Mouse (Mus musculus) skeletal muscle tissue, adult 2 months (tissue): ENCODE results near the gene Agap1.

Experiments
- DNase-seq: peaks from one replicate; pipeline ENCODE4 v3.0.0-alpha.2; 2012; ENCODE audit warnings: low read depth, low spot score

Gene Agap1

GRCm38 (mm10) chr1:89457126-89458031, 2.8 kb downstream of the Agap1 start:
- no peak for DNase-seq

DNA sequence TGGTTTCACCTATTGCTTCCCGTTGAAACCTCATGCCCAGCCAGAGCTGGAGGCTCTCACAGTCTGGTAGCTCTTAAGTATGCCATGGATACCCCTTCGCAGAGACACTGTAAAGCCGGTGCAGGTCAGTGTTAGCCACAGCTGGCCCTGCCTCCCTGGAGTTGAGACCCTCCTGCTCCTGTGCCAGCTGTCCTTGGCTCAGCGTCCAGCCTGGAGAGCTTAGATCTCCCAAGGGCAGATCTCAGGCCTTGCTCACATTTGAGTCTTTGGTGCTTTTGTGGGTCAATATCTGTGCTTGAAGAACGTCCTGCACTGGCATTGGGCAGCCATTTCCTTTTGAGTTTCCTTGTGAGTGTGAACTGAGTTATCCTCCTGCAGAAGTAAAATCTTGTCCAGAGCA, 7.3 kb downstream of the Agap1 start:
- no peak for DNase-seq

- no peak for DNase-seq
These were observed 8.5 kb downstream of the Agap1 start for GRCm38 (mm10) chr1:89463138-89463537.

GRCm38 (mm10) chr1:89465417-89466002, 10.9 kb downstream of the Agap1 start:
- no peak for DNase-seq

DNA sequence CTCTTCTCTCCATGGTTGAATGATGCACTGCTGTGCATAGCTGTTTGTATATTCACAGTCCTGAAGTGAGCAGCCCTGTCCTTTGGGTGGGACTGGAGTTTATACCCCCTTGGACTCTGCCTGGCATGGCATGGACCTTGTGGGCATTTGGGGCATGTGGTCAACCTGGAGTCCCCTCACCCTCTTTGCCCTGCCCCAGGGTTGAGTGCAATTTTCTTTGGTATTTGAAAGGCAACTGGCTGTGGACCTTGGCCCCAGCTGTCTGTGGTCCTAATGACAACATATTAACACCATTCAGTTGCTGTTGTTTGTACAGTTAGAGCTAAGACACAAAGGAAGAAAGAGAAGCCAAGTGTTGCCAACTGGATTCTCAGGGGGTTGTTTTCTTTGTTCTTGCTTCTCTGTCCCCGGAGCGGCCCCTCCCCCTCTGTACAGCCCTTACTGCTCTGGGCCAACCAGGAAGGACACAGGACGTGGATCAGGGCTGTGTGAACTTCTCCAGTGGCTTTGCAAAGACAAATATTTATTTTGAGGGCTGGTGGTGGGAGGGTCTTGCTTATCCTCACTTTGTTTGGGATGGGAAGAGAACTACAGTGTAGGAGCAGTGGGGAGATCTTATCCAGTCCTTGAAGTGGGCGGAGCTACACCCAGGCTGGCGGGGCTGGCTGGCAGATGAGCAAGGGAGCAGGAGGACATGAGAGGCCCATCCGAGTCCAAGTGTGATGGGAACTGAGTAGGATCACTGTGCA, 12.9 kb downstream of the Agap1 start:
- DNase-seq = no peak

DNA sequence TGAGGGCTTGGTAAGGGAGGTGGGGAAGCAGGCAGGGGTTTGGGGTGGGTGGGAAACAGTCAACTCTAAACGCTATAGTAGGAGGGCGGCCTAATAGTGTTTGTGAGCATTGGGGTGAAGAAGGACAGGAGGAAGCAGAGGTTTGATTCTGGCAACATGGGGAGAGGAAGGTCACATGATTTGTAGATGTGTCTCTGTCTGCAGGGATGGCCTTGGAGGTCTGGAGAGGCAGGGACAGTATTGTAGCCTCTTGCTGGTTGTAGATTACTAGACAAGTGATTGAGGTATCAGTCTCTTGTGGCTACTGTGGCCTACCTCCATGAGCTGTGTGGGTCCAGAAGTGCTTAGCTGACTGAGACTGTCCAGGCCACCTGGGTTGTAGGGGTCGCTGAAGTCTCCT, 13.5 kb downstream of the Agap1 start:
- DNase-seq = no peak

DNA sequence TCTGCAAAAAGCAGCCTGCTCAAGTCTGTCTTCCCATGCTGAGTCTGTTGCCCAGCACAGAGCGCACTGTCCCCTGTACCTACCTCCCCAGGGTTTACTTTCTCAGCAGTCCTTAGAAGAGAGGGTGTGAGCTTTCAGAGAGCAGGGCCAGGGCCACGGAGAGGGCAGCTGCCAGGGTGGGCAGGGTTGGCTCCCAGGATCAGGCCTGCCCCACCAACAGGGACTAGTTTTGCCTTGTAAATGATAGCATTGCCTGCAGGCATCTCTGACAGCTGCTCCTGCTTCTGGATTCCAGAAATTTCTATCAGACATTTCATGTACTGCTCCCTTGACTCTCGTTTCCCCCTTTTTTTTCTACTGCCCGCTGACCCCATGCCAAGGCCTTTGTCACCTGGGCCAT, 16.8 kb downstream of the Agap1 start:
- no peak for DNase-seq

GRCm38 (mm10) chr1:89471891-89472290, 17.3 kb downstream of the Agap1 start:
- no peak for DNase-seq

DNA sequence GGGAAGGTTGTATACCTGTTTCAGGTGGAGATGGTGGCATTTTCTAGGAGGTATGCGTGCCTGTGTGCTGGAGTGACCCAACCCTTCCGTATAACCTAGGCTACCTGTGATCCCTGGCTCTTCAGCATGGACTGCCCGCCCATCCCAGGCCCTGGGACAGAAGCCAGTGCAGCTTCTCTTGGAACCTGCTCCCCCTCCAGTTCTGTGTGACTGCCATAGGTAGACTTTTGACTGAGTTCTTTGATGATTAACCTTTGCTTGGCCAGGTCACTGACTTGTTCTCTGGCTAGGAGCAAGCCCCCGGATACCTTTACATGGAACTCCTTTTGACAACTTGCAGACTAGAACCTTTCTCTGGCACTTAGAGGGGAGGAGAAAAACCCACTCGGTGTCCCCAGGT, 19.3 kb downstream of the Agap1 start:
- no peak for DNase-seq

DNA sequence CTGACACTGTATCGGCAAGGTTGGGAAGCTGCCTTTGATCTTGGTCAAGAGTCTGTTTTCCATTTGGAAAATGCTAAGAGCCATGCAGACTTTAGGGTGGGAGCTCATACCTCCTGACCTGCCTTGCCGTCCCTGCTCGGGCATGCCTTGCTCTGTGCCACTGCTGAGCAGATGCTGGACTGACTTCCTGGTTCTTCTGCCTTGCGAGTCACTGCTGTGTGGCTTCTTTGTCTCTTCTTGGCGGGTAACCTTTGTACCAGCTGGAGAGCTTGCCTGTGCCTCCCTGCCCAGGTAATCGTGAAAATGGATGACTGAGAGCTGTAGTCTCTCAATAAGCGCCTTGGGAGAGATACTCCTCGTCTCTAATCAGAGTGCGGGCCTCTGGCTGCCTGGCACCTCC, 20.2 kb downstream of the Agap1 start:
- no peak for DNase-seq

DNA sequence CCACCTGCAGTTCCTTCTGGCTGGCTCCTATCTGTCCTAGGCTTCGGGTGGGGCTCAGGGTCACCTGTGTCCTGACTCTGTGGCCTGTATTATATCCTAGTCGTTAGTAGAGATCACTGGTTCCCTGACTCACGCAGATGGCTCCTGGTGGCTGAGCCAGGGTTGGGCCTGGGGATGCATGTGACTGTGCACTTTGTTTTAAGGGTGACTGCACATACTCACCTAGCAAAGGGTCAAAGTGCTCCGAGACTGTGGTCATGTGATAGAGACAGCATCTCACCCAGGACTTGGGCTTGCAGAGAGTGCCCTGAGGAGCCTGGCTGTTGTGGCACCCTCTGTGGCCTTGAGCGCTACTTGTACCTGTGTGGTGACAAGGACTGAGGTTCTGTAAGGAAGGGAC, 22.4 kb downstream of the Agap1 start:
- no peak for DNase-seq

GRCm38 (mm10) chr1:89478571-89479460, 24.2 kb downstream of the Agap1 start:
- DNase-seq = no peak

GRCm38 (mm10) chr1:89481154-89481553, 26.5 kb downstream of the Agap1 start:
- no peak for DNase-seq

GRCm38 (mm10) chr1:89482812-89483211, 28.2 kb downstream of the Agap1 start:
- no peak for DNase-seq

- no peak for DNase-seq
These were observed 32.3 kb downstream of the Agap1 start for GRCm38 (mm10) chr1:89486891-89487290.

- DNase-seq = no peak
These were observed 34.7 kb downstream of the Agap1 start for GRCm38 (mm10) chr1:89489111-89489971.

- DNase-seq = no peak
These were observed 38.6 kb downstream of the Agap1 start for GRCm38 (mm10) chr1:89493177-89493576.

DNA sequence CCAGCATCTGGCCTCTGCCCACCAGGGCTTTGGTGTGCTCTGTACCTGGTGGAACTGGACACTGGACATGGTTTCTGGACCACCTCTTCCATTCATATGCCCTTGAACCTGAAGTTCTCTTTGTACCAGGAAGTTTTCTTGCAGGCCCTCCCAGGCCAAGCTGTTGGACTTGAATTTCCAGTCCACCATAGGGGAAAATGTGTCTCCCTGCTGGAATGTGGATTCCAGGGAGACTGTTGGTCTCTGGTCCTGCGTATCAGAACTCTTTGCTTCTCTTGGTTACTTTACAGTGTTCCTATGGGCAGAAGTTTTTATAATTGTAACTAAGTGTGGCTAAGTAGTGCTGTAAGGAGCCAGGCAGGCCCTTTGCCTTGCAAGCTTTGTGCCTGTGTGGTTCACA, 40.2 kb downstream of the Agap1 start:
- DNase-seq = no peak

- DNase-seq = no peak
These were observed 41.6 kb downstream of the Agap1 start for GRCm38 (mm10) chr1:89496204-89496603.

DNA sequence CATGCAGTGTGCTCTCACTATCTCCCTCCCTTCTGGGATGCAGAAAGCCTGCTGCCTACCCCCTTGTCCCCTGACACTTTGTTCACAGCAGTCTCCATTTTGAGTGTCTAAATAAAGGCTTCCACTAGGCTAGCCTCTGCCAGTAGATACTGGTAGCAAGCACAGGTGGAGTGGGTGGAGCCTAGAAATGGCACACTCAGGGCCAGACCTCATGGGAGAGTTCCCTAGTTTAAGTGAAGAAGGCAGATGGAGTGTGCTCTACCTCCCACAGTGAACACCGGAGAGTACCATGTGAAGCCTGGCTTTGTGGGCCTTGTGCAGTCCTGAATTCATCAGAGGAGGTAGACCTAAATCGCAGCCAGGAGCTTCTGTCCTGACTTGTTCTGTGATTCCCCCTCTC, 46.3 kb downstream of the Agap1 start:
- DNase-seq = no peak

- no peak for DNase-seq
These were observed 46.7 kb downstream of the Agap1 start for GRCm38 (mm10) chr1:89501346-89501745.
